ENCODE assay signal across 29 mouse cellular contexts in genomic region chr3:56188238-56188637, GRCm38 (mm10).
"Had no signal": no experiment of that assay in that cellular context is flagged by ENCODE, and none has a peak within 500 bp of the region (broad histone marks: within the 10 kb centered on the region; RNA-seq: fewer than 3 reads in every experiment).

No protein-coding gene starts in this region.

- H3K9me3 ChIP-seq: heart, embryonic 12.5 days; heart, embryonic 13.5 days; heart, embryonic 15.5 days; hindbrain, embryonic 10.5 days; hindbrain, embryonic 12.5 days; hindbrain, embryonic 13.5 days; hindbrain, embryonic 15.5 days; intestine, embryonic 15.5 days; kidney, embryonic 15.5 days had no signal

- DNase-seq: heart, postnatal 10 days; heart, postnatal 14 days; heart, postnatal 4 days; kidney, adult 11 months; kidney, adult 18-20 months; kidney, adult 2 months; kidney, adult 8-10 months; kidney, adult 9 months; kidney, postnatal 10 days; kidney, postnatal 14 days; kidney, postnatal 25 days; kidney, postnatal 36 days; kidney, postnatal 4 days; layer of hippocampus, adult 9-11 months; layer of hippocampus, postnatal 36 days had no signal

- H3K27ac ChIP-seq: heart, embryonic 13.5 days; heart, embryonic 15.5 days; hindbrain, embryonic 10.5 days; hindbrain, embryonic 12.5 days; hindbrain, embryonic 13.5 days; hindbrain, embryonic 14.5 days; hindbrain, embryonic 15.5 days; hindbrain, postnatal 0 days; intestine, embryonic 15.5 days; kidney, embryonic 15.5 days; kidney, postnatal 0 days; layer of hippocampus, adult 2 months; left cerebral cortex, adult 2 months had no signal

- H3K4me3 ChIP-seq: heart, embryonic 12.5 days; heart, embryonic 13.5 days; heart, embryonic 15.5 days; hindbrain, embryonic 10.5 days; hindbrain, embryonic 12.5 days; hindbrain, embryonic 13.5 days; hindbrain, embryonic 15.5 days; intestine, embryonic 15.5 days; kidney, embryonic 15.5 days; layer of hippocampus, adult 2 months; left cerebral cortex, adult 2 months had no signal

- H3K4me1 ChIP-seq: hindbrain, embryonic 12.5 days; hindbrain, embryonic 13.5 days had no signal

- H3K9ac ChIP-seq: heart, embryonic 12.5 days; heart, embryonic 13.5 days; heart, embryonic 15.5 days; hindbrain, embryonic 12.5 days; hindbrain, embryonic 13.5 days; hindbrain, embryonic 14.5 days; hindbrain, embryonic 15.5 days; intestine, embryonic 15.5 days; kidney, embryonic 15.5 days had no signal

- H3K27me3 ChIP-seq: heart, embryonic 12.5 days; heart, embryonic 13.5 days; heart, embryonic 15.5 days; hindbrain, embryonic 12.5 days; hindbrain, embryonic 13.5 days; hindbrain, embryonic 15.5 days; intestine, embryonic 15.5 days had no signal

- H3K36me3 ChIP-seq: heart, embryonic 12.5 days; heart, embryonic 13.5 days; heart, embryonic 15.5 days; hindbrain, embryonic 10.5 days; hindbrain, embryonic 12.5 days; hindbrain, embryonic 13.5 days; hindbrain, embryonic 15.5 days; intestine, embryonic 15.5 days; kidney, embryonic 15.5 days had no signal
